Mouse (Mus musculus): ENCODE measurements around the gene Twist1. TPM values are rescaled to one million over a fixed set of nuclear protein-coding genes. Genes with fewer than 3 reads are reported as not detected.

Gene Twist1
- 2.4 and 2.8 TPM in 2 replicates for polyA plus RNA-seq (2015; fragmentation: Nextera tagmentation; extraction: Ambion mirVana)

GRCm38 (mm10) chr12:33957400-33958240 is at the start of gene Twist1:
Gene Twist1 (plus strand): TSS chr12:33957671.
- ATAC-seq (ENCODE audit: low FRiP score): peak; percentile 68
- peak within 1 kb of the TSS; percentile 49 for H3K4me3 ChIP-seq
- H3K4me1 ChIP-seq (replicated peaks): peaks cover 21% of the 10 kb centered on the region
- H3K9ac ChIP-seq: peak within 1 kb of the TSS; percentile 70
- H3K4me2 ChIP-seq: peak within 1 kb of the TSS; percentile 67
- H3K9me3 ChIP-seq: no peaks in the 10 kb centered on the region
- peaks cover 91% of the 10 kb centered on the region for H3K27me3 ChIP-seq
- 1% methylated on average over 80 of the region's 105 CpGs for WGBS
- H3K36me3 ChIP-seq: no peaks in the 10 kb centered on the region
- H3K27ac ChIP-seq: 0 out of 2 replicates have a peak within 1 kb of the TSS, but pooled peaks have one; percentile 12

GRCm38 (mm10) chr12:33926751-33927150 is 30.7 kb upstream of the Twist1 start:
- ATAC-seq (ENCODE audit: low FRiP score): no peak
- Histone ChIP-seq H3K9ac (no peak overlapping the region), H3K27me3 (peaks cover 45% of the 10 kb centered on the region), H3K4me2 (no peak overlapping the region), H3K36me3 (no peaks in the 10 kb centered on the region), H3K27ac (no peak overlapping the region), H3K4me1 (replicated peaks) (peaks cover 18% of the 10 kb centered on the region), H3K9me3 (no peaks in the 10 kb centered on the region), H3K4me3 (no peak overlapping the region)
- WGBS: 10% methylated on average over 3 of the region's 3 CpGs

- WGBS: under 1% methylated on average over 15 of the region's 15 CpGs
- peaks cover 18% of the 10 kb centered on the region for H3K4me1 ChIP-seq (replicated peaks)
- no peak overlapping the region for H3K9ac ChIP-seq
- peak overlapping the region; percentile 59 for H3K4me2 ChIP-seq
- H3K27me3 ChIP-seq: peaks cover 45% of the 10 kb centered on the region
- peak; percentile 63 for ATAC-seq (ENCODE audit: low FRiP score)
- no peaks in the 10 kb centered on the region for H3K36me3 ChIP-seq
- no peaks in the 10 kb centered on the region for H3K9me3 ChIP-seq
- H3K4me3 ChIP-seq: peak overlapping the region; percentile 36
- H3K27ac ChIP-seq: no peak overlapping the region
These were observed 30.0 kb upstream of the Twist1 start for GRCm38 (mm10) chr12:33927334-33928098.

GRCm38 (mm10) chr12:33928331-33929192 is 28.9 kb upstream of the Twist1 start, which contains the start of gene Ferd3l:
Gene Ferd3l (plus strand): TSS chr12:33928425.
- H3K4me3 ChIP-seq: peak within 1 kb of the TSS; percentile 36
- H3K4me1 ChIP-seq (replicated peaks): peaks cover 18% of the 10 kb centered on the region
- no peak within 1 kb of the TSS for H3K27ac ChIP-seq
- H3K9me3 ChIP-seq: no peaks in the 10 kb centered on the region
- H3K4me2 ChIP-seq: peak within 1 kb of the TSS; percentile 59
- ATAC-seq (ENCODE audit: low FRiP score): peak; percentile 21; the same call in 1 of the 2 replicates
- peaks cover 45% of the 10 kb centered on the region for H3K27me3 ChIP-seq
- no peaks in the 10 kb centered on the region for H3K36me3 ChIP-seq
- WGBS: under 1% methylated on average over 39 of the region's 39 CpGs
- 0 out of 2 replicates have a peak within 1 kb of the TSS, but pooled peaks have one; percentile 44 for H3K9ac ChIP-seq

- H3K4me3 ChIP-seq: no peak overlapping the region
- no peaks in the 10 kb centered on the region for H3K36me3 ChIP-seq
- peaks cover 11% of the 10 kb centered on the region for H3K4me1 ChIP-seq (replicated peaks)
- H3K27ac ChIP-seq: no peak overlapping the region
- ATAC-seq (ENCODE audit: low FRiP score): no peak
- WGBS: 4% methylated on average over 3 of the region's 3 CpGs
- no peak overlapping the region for H3K4me2 ChIP-seq
- no peaks in the 10 kb centered on the region for H3K9me3 ChIP-seq
- peaks cover 68% of the 10 kb centered on the region for H3K27me3 ChIP-seq
- H3K9ac ChIP-seq: no peak overlapping the region
These were observed 4.6 kb upstream of the Twist1 start for GRCm38 (mm10) chr12:33952843-33953242.

GRCm38 (mm10) chr12:33954931-33955565 is 2.4 kb upstream of the Twist1 start:
- ATAC-seq (ENCODE audit: low FRiP score): no peak
- H3K27me3 ChIP-seq: peaks cover 80% of the 10 kb centered on the region
- no peaks in the 10 kb centered on the region for H3K9me3 ChIP-seq
- H3K4me1 ChIP-seq (replicated peaks): peaks cover 21% of the 10 kb centered on the region
- H3K4me2 ChIP-seq: no peak overlapping the region
- no peak overlapping the region for H3K9ac ChIP-seq
- no peaks in the 10 kb centered on the region for H3K36me3 ChIP-seq
- no peak overlapping the region for H3K27ac ChIP-seq
- WGBS: 8% methylated on average over 8 of the region's 8 CpGs
- no peak overlapping the region for H3K4me3 ChIP-seq

- H3K27me3 ChIP-seq: peaks cover 79% of the 10 kb centered on the region
These were observed 1.7 kb upstream of the Twist1 start for GRCm38 (mm10) chr12:33955606-33956295.

GRCm38 (mm10) chr12:33956576-33957399 is 683 bp upstream of the Twist1 start:
- Histone ChIP-seq H3K9ac (no peak overlapping the region; the same call in 1 of the 2 replicates), H3K36me3 (no peaks in the 10 kb centered on the region), H3K27me3 (peaks cover 83% of the 10 kb centered on the region), H3K9me3 (no peaks in the 10 kb centered on the region), H3K4me1 (replicated peaks) (peaks cover 21% of the 10 kb centered on the region), H3K27ac (no peak overlapping the region), H3K4me3 (peak overlapping the region; percentile 49), H3K4me2 (peak overlapping the region; percentile 67)
- ATAC-seq (ENCODE audit: low FRiP score): peak; percentile 47
- WGBS: under 1% methylated on average over 42 of the region's 43 CpGs

More at GRCm38 (mm10) chr12:33955606-33956295, 1.7 kb upstream of the Twist1 start:
- Histone ChIP-seq H3K27ac (no peak overlapping the region), H3K9ac (no peak overlapping the region), H3K4me3 (no peak overlapping the region), H3K36me3 (no peaks in the 10 kb centered on the region), H3K4me2 (no peak overlapping the region), H3K9me3 (no peaks in the 10 kb centered on the region), H3K4me1 (replicated peaks) (peaks cover 21% of the 10 kb centered on the region)
- under 1% methylated on average over 28 of the region's 28 CpGs for WGBS
- ATAC-seq (ENCODE audit: low FRiP score): no peak

- Histone ChIP-seq H3K4me1 (replicated peaks) (peaks cover 21% of the 10 kb centered on the region), H3K27ac (0 out of 2 replicates have a peak overlapping the region, but pooled peaks have one; percentile 12), H3K36me3 (no peaks in the 10 kb centered on the region), H3K27me3 (peaks cover 93% of the 10 kb centered on the region), H3K9me3 (no peaks in the 10 kb centered on the region), H3K9ac (peak overlapping the region; percentile 70), H3K4me2 (peak overlapping the region; percentile 67), H3K4me3 (peak overlapping the region; percentile 49)
- peak; percentile 40 for ATAC-seq (ENCODE audit: low FRiP score)
- WGBS: under 1% methylated on average over 48 of the region's 56 CpGs
These were observed 1.0 kb downstream of the Twist1 start for GRCm38 (mm10) chr12:33958241-33959194.
